Comparison of ENCODE assay signal across 9 mouse cellular contexts in the genomic region with DNA sequence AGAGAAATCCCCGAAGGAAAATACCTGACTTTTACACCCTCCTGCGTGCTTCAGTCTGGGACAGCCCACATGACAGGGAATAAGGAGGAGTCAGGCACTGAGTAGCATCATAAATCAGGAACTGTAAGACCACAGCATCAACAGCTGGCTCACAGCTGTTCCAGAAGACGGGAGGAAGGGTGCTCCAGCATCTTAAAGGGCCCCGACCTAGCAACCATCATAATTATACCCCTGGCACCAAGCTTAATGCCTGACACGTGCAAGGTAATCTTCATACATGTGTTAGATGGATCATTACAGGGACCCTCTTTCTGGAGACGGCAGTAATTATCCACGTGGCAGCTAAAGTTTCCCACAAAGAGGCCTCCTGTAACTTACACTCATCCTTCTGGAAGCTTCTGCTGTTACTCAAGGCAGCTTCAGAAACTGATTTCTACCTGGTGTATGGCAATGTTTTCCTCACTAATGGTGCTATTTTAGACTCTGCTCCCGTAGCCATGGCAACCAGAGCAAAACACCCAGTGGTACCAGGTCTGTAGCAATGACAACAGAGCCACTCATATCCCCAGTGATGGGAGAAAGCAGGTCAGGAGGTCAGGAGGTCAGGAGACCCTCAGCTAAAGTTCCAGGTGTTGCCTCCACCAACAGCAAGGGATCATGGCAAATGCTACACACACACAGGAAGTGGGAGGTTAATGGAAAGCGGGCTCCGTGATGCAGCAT.
DNase-seq lines count a peak whose midpoint lies in the region; ATAC-seq and TF ChIP-seq lines count a peak whose summit lies in the region.
"Had no signal": no experiment of that assay in that cellular context is flagged by ENCODE, and none has a peak within 500 bp of the region (broad histone marks: within the 10 kb centered on the region; RNA-seq: fewer than 3 reads in every experiment).

No protein-coding gene starts in this region.

- H3K27ac ChIP-seq in hindbrain, postnatal 0 days, result no peak overlapping the region

- no peak overlapping the region for H3K4me2 ChIP-seq in hindbrain, postnatal 0 days (ENCODE audit: low read depth, low read length)

- no peaks in the 10 kb centered on the region for H3K9me3 ChIP-seq in hindbrain, postnatal 0 days (ENCODE audit: low read length)

- peak; percentile 38 for ATAC-seq in hindbrain, postnatal 0 days

- peak; percentile 32 for DNase-seq in 3T3-L1 (ENCODE audit: low read depth, low spot score)
- DNase-seq in brain, embryonic 18.5 days (ENCODE audit: low read depth, low spot score), result peak; percentile 16
- DNase-seq in hindbrain, postnatal 0 days (ENCODE audit: low spot score), result peak; percentile 44
- DNase-seq in lung, postnatal 36 days, result peak; percentile 38
- DNase-seq in MN1 (ENCODE audit: low spot score), result no peak
- no peak for DNase-seq in adrenal gland, postnatal 14 days
- no peak for DNase-seq in cerebellum, adult 11-12 months
- no peak for DNase-seq in urinary bladder, postnatal 36 days (ENCODE audit: low spot score in 2 of 2)
- DNase-seq: right cerebral cortex, adult 18-20 months had no signal

- 66% methylated on average over 10 of the region's 10 CpGs for WGBS in hindbrain, postnatal 0 days

- H3K9ac ChIP-seq in hindbrain, postnatal 0 days (replicated peaks; ENCODE audit: low read length), result no peak overlapping the region

- no peaks in the 10 kb centered on the region for H3K36me3 ChIP-seq in hindbrain, postnatal 0 days (ENCODE audit: insufficient read depth, low read length)

- H3K27me3 ChIP-seq in hindbrain, postnatal 0 days (ENCODE audit: insufficient read depth, low read length), result no peaks in the 10 kb centered on the region

- no peak overlapping the region for H3K4me3 ChIP-seq in hindbrain, postnatal 0 days (ENCODE audit: low read length)

- no peaks in the 10 kb centered on the region for H3K4me1 ChIP-seq in hindbrain, postnatal 0 days (ENCODE audit: insufficient read depth, low read length)

- no peak for TF ChIP-seq CTCF in hindbrain, postnatal 0 days (IDR thresholded peaks at IDR 0.05; ENCODE audit: low read depth)

Comparison
In these comparisons a context has a peak if more than half of its experiments do, and no peak if none do; other contexts are left out.
1. DNase-seq: peak in 3T3-L1 (single experiment), brain, embryonic 18.5 days (single experiment), hindbrain, postnatal 0 days (single experiment) and lung, postnatal 36 days (single experiment); none in MN1 (single experiment), adrenal gland, postnatal 14 days (single experiment), cerebellum, adult 11-12 months (single experiment) and urinary bladder, postnatal 36 days (0 of 2).